Mouse (Mus musculus): ENCODE measurements around the gene Rab3a.

Gene Rab3a

GRCm38 (mm10) chr8:70754043-70754870 is at the start of gene Rab3a:
TSS of gene Rab3a (plus strand) at chr8:70754679.
- peak; percentile 94 for DNase-seq (ENCODE audit: low read depth, low spot score)

- DNase-seq (ENCODE audit: low read depth, low spot score), result no peak
These were observed 46.2 kb upstream of the Rab3a start for GRCm38 (mm10) chr8:70708281-70708680.

DNA sequence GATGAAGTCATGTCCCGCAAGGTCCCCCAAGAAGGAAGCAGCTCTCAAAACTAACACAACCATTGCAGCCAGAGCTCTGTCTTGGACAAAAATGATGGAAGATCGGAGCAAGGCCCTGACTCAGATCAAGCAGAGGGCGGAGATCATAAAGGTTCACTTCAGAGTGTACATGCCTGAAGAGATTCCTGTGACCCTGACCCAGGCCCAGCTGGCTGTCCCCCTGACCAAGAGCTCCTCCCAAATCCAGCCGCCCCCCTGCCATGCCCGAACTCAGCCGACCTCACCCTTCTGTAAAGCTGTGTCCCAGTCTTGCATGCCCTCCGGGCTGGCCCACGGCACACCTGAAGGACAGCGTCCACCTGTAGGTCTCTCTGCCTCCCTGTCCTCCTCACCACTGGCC is 44.7 kb upstream of the Rab3a start:
- DNase-seq (ENCODE audit: low read depth, low spot score), result no peak

DNA sequence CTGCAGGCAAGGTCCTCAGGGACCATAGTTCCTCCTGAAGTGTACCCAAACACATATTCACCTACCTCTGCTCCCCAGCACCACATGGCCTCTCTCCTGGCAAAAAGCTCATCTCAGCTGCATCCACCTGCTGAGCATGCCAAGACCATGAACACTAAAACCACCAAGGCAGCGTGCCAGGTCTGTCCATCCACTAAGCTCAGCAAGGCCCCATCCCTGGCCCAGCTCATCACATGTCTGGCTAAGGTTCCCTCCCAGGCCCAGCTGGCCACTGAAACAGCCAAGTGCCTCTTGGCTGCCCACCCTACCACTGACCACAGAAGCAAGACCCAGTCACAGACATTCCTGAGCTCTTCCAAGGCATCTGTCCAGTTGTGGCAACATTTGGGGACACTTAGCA is 44.2 kb upstream of the Rab3a start:
- DNase-seq (ENCODE audit: low read depth, low spot score), result no peak

DNA sequence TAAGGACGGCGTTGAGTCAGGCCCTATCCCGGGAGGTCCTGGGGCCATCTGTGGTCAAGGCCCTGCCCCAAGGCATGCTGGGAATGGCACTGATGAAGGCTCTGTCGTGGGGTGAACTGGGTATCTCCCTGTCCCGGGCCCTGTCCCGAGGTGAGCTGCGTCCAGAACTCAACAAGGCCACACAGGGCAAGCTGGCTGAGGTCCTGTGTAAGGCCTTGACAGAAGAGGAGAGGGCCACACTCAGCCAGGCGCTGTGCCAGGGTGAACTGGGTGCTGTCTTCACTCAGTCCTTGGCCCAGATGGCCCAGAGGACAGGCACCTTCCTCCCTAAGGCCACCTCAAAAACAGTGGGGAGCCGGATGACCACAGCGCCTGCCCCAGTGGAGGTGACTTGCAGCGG is 43.4 kb upstream of the Rab3a start:
- DNase-seq (ENCODE audit: low read depth, low spot score), result no peak

- no peak for DNase-seq (ENCODE audit: low read depth, low spot score)
These were observed 40.5 kb upstream of the Rab3a start for GRCm38 (mm10) chr8:70713991-70714390.

- no peak for DNase-seq (ENCODE audit: low read depth, low spot score)
These were observed 39.4 kb upstream of the Rab3a start for GRCm38 (mm10) chr8:70715086-70715485.

DNA sequence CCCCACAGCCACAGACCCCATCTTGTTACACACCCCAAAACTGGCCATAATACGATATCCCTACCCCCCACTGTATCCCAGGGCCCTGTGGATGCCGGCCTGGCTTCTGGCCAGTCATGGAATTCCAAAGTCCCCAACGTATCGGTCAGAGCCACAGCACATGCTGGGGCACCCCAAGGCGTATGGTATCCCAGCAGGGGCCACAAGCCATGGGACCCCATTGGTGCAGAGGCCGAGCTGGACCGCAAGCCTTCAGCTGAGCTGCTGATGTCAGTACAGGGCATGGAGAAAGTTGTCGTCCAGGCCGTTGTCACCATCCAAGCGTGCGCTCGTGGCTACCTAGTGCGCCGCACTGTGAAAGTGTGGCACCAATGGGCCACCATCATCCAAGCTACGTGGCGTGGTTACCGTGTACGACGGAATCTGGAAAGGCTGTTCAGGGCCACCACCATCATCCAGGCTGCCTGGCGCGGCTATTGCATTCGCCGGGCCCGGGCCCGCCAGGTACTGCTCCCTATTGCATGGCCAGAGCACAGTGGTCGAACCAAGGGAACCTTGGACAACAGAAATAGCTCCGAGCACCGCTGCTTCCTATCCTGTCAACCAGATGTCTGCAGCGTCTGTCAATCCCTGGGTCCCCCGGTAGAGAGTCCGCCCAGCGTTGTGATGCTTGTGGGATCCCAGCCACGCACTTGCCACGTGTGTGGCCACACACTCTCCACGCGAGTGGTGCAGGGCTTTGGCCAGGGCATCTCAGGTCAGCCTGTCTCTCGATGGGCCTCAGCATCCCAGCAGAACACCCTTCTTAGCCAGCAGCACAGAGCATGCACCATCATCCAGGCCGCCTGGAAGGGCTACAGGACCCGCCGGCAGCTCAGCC is 37.7 kb upstream of the Rab3a start:
- no peak for DNase-seq (ENCODE audit: low read depth, low spot score)

- no peak for DNase-seq (ENCODE audit: low read depth, low spot score)
These were observed 36.2 kb upstream of the Rab3a start, which contains the start of gene Gm3336 for GRCm38 (mm10) chr8:70718297-70718696. TSS of gene Gm3336 (plus strand) at chr8:70718543.

DNA sequence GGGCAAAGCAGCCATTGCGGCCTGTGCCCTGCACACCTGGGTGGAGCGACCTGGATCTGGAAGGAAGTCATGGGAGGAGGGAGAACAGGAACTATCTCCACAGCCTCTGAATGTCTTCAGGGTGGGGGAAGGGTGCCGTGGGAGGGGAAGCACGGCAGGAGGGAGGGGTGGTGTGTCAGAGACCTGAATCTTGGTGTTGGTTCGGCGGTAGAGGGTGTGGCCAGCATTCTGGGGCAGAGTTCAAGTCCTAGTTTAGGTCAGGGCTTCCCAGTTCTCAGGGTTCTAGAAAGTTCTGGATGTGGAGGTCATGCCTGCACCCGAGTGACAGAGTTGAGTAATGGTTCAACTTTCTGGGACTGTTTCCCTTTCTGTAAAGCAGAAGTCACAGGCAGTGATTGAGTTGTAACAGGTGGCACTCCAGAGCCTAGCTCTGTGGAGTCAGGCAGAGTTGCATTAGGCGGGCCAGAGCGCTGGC is 34.6 kb upstream of the Rab3a start:
- no peak for DNase-seq (ENCODE audit: low read depth, low spot score)

DNA sequence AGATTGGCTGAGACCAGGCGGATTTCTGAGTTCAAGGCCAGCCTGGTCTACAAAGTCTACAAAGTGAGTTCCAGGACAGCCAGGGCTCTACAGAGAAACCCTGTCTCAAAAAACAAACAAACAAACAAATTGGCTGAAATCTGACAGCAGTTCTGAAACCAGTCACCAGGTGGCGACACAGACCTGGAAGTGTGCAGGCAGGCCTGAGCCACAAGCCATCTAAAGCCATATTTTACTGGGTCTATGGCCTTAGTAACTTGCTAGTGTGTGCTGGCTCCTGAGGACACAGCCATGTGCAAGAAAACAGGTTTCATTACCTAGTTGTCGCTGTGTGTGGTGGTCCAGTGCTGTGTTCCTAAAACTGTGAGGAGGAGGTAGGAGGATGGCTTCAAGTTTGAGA is 33.7 kb upstream of the Rab3a start:
- no peak for DNase-seq (ENCODE audit: low read depth, low spot score)

DNA sequence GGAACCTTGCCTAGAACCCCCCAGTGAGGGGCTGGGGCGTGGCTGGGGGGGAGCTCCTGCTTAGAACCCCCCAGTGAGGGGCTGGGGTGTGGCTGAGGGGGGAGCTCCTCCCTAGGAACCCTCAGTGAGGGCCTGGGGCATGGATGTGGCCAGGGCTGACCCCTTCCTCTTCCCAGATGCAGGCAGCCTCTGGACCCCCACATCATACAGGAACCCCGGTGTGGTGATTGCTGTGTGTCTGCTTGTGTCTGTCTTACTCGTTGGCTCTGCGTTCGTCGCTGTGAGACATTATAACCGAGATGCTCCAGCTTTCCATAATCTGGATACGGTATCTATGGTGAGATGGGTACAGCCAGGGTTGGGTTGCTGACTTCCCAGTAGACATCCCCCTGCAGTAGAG is 32.9 kb upstream of the Rab3a start:
- no peak for DNase-seq (ENCODE audit: low read depth, low spot score)

DNA sequence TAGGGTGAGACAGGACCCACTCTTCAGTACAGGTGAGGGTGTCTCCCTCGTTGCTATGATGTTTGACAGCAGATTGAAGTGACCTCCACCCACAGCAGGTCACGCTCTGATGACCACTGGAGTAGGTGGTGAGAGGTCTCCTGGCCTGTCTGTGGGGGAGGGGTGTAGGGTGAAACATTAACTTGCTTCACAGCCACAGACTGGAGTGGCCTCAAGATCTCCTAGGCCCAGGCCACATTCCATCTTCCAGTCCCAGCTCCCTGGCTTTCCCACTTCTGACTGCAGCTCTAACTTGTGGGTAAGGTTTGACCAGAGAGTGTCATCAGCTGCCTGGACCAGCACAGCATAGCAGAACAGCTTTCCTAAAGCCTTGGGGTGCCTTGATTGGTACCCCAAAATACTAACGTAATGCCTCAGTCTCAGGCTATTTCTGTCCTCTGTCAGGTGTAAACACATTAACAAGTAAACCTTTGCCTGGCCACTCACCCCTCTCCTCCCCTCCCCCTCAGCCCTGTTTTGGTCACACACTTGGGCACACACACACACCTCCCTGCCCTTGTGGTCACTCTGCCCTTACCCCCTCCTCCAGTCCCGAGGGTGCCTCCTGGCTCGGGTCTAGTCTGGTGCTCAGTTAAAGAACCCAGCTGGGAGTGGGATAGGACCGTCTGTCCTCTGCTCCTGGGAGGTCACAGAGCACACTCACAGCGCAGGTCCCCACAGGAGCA is 30.8 kb upstream of the Rab3a start, which contains the start of gene Pde4c:
TSS of gene Pde4c (plus strand) at position 235 of the 725 bp plus-strand sequence.
- no peak for DNase-seq (ENCODE audit: low read depth, low spot score)

GRCm38 (mm10) chr8:70724216-70724615 is 30.3 kb upstream of the Rab3a start:
- no peak for DNase-seq (ENCODE audit: low read depth, low spot score)

GRCm38 (mm10) chr8:70725792-70726447 is 28.6 kb upstream of the Rab3a start:
- no peak for DNase-seq (ENCODE audit: low read depth, low spot score)

GRCm38 (mm10) chr8:70726721-70727120 is 27.8 kb upstream of the Rab3a start:
- DNase-seq (ENCODE audit: low read depth, low spot score), result no peak

- no peak for DNase-seq (ENCODE audit: low read depth, low spot score)
These were observed 24.5 kb upstream of the Rab3a start for GRCm38 (mm10) chr8:70729808-70730475.

DNA sequence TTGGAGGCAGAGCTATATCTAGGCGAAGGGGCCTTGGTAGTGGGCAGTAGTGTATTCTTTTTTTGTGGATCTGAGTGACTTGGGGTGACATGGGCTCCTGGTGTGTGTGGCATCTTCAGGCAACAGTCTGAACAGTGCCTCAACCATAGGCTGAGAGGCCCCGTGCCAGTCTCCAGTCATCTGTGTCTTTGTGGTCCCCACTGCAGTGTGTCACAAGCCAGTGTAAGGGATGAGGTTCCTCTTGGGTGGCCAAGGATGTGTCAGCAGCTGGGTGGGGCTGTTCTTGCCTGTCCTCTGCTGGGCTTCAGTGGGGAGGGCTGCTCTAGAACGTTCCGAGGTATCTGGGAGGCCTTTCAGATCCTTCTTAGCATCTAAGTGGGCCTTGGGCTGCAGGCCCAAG is 23.5 kb upstream of the Rab3a start:
- no peak for DNase-seq (ENCODE audit: low read depth, low spot score)

- no peak for DNase-seq (ENCODE audit: low read depth, low spot score)
These were observed 16.8 kb upstream of the Rab3a start for GRCm38 (mm10) chr8:70737705-70738104.

- no peak for DNase-seq (ENCODE audit: low read depth, low spot score)
These were observed 16.3 kb upstream of the Rab3a start for GRCm38 (mm10) chr8:70738211-70738610.

- DNase-seq (ENCODE audit: low read depth, low spot score), result no peak
These were observed 12.8 kb upstream of the Rab3a start for GRCm38 (mm10) chr8:70741661-70742060.
